Mouse (Mus musculus) brain, embryonic 14.5 days (tissue): ENCODE data around the gene Ift81. TPM values are rescaled to one million over a fixed set of nuclear protein-coding genes. Genes with fewer than 3 reads are reported as not detected.

ENCODE experiments used
- DNase-seq: peaks from one replicate; pipeline ENCODE4 v3.0.0-alpha.2; 2011; ENCODE audit warnings: low read depth
- CTCF ChIP-seq: fragments of 200-500 bp; IDR thresholded peaks from 2 replicates; pipeline ENCODE4 v1.5.1; 2012; ENCODE audit warnings: inconsistent platforms, mild to moderate bottlenecking, moderate library complexity, borderline replicate concordance; ENCODE audit not compliant: insufficient read depth, insufficient read length; ENCODE audit errors: extremely low read depth
- POLR2A ChIP-seq: fragments of 200-500 bp; IDR thresholded peaks from 2 replicates; pipeline ENCODE4 v1.6.1; 2012; ENCODE audit warnings: mild to moderate bottlenecking, inconsistent platforms, borderline replicate concordance; ENCODE audit not compliant: poor library complexity, insufficient read depth, insufficient read length, severe bottlenecking; ENCODE audit errors: extremely low read depth
- polyA plus RNA-seq: library from polyadenylated mRNA; depleted of rRNA; stranded (reverse); fragments of >200 nt; gene quantifications from 2 replicates; pipeline ENCODE4 v1.2.3, GENCODE M21; 2012

Gene Ift81
- polyA plus RNA-seq, 1 experiment: 26.9 TPM

DNA sequence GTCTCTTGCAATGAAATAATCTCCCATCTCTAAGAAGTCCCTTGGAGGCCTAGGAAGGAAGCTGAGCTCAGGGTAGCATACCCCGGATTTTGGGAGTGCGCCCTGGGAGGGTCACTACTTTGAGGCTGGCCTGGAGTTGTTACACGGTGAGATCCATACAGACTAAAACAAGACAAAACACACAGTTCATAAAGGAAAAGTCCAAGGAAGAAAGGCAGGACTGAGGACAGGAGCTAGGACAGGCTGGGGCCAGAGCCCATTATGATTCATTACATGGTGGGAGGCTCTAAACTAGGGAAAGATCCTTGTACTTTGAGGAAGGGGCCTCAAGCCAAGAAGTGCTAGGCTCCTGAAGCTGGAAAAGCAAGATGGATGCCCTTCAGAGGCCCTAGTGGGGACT, 85.7 kb downstream of the Ift81 start:
- no peak for DNase-seq
- no peak for TF ChIP-seq POLR2A
- no peak for TF ChIP-seq CTCF

- no peak for TF ChIP-seq POLR2A
- no peak for TF ChIP-seq CTCF
- no peak for DNase-seq
These were observed 86.6 kb downstream of the Ift81 start for GRCm38 (mm10) chr5:122527761-122528160.

DNA sequence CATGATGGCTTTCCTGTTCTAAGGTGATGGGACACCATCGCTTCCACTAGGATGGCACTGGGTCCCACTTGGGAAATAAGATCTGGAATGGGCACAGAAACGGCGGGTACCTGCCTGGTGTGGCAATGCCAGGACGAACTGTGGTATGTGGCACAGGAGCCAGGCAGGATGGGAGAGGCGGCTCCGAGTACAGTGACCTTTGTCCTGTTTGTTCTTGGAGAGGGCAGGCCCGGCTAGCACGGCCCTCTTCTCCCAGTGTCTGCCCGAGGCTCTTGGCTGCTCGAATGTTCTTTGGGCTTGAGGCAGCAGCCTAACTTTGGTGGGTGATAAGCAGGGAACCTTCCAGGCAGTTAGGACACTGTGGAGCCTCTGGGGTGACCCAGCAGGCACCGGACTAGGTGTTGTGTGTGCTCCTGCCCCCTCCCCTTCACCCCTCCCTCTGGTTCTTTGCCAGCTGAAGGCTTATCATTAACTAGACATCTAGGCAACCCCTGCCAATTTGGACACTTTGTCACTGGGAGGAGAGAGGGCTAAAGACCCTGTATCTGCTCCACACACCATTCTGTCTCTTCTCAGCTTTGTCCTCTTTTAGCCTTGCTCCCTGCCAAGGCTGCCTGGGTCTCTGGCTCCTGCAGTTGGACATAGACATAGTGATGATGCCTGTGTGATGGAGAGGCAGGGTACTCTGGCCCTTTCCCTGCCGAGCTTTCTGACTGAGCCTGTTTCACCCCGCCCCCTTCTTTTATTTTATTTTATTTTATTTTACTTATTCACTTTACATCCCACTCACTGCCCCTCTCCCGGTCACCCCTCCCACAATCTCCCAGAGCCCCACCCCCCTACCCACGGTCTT, 87.2 kb downstream of the Ift81 start:
- no peak for TF ChIP-seq CTCF
- no peak for TF ChIP-seq POLR2A
- no peak for DNase-seq

GRCm38 (mm10) chr5:122526405-122526804, 87.9 kb downstream of the Ift81 start:
- no peak for TF ChIP-seq POLR2A
- TF ChIP-seq CTCF: no peak
- peak; percentile 40 for DNase-seq

- TF ChIP-seq POLR2A (no peak), CTCF (no peak)
- DNase-seq: no peak
These were observed 88.9 kb downstream of the Ift81 start for GRCm38 (mm10) chr5:122525238-122525931.

- DNase-seq: no peak
- TF ChIP-seq CTCF (no peak), POLR2A (no peak)
These were observed 89.5 kb downstream of the Ift81 start for GRCm38 (mm10) chr5:122524854-122525237.

DNA sequence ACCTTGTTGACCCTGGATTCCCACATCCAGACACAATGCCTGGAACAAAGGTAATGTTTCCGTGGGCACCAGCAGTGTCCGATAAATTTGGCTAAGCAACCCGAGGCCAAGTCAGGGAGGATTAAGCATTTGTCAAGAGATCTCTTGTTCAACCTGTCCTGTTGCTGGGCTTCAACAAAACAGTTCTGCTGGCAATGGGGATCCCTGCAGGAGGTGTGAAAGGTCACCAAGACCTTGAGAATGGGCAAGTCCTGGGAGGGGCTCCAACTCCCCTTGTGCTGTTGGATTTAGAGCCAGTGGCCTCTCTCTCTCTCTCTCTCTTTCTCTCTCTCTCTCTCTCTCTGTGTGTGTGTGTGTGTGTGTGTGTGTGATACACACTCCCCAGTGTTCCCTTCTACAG, 90.1 kb downstream of the Ift81 start:
- DNase-seq: no peak
- TF ChIP-seq CTCF (no peak), POLR2A (no peak)

DNA sequence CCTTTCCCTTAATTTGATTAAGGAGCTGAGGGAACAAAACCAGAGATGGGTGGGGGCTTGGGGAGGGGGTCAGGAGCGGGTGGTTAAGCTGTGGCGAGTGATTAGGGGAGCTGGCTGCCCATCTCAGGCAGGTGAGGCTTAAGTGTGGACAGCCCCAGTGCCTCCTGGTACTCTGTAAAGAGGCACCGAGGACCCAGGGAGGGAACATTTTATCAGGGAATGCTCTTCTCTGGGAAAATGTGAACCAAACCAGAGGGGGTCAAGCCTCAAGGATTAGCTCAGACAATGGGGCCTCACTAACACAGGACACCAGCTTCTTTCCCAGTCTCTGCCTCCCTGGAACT, 93.2 kb downstream of the Ift81 start:
- TF ChIP-seq CTCF (no peak), POLR2A (no peak)
- no peak for DNase-seq

GRCm38 (mm10) chr5:122520254-122521129, 93.8 kb downstream of the Ift81 start:
- TF ChIP-seq POLR2A: no peak
- DNase-seq: no peak

- DNase-seq: no peak
- no peak for TF ChIP-seq POLR2A
- TF ChIP-seq CTCF: no peak
These were observed 95.2 kb downstream of the Ift81 start for GRCm38 (mm10) chr5:122519043-122519660.

GRCm38 (mm10) chr5:122518247-122518646, 96.1 kb downstream of the Ift81 start:
- TF ChIP-seq POLR2A: no peak
- TF ChIP-seq CTCF: no peak
- no peak for DNase-seq
